Mouse (Mus musculus): ENCODE measurements at regions not wholly inside any gene's neighbourhood (a gene's known extent, or its start where the extent isn't known, plus 50 kb on each side); places are given as distances from the start of the nearest gene placed in this dataset.

DNA sequence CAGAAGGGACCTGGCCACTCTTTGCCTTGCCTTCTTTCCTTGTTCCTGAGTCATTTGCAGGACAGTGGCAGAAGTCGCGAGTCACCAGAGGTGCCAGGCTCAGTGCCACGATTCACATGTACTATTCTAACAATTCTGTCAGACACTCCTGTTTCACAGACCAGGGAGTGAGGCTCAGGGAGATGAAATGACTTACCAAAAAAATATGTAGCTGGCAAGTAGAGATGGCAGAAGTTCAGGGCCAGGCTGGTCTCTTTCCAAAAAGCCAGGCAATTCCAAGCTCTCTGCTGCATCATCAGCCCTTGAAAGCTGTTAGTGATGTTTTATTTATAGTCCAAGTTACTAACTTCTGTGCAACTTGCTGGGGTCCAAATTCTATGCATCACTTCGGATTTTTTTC lies 311.2 kb downstream of the Hace1 start:
- TF ChIP-seq CTCF (conservative IDR thresholded peaks at IDR 0.05 in 1 of 2, IDR thresholded peaks at IDR 0.05 in 1 of 2; ENCODE audit: low read depth in 2 of 2, low read length in 2 of 2) (no peak), ZKSCAN1 (IDR thresholded peaks at IDR 0.05; ENCODE audit: borderline replicate concordance, low read depth, low read length) (no peak), BHLHE40 (IDR thresholded peaks at IDR 0.05; ENCODE audit: low read depth, low read length) (no peak), MAX (IDR thresholded peaks at IDR 0.05; ENCODE audit: low read length) (no peak), POLR2A (IDR thresholded peaks at IDR 0.05; ENCODE audit: low read depth, low read length) (no peak), SMC3 (IDR thresholded peaks at IDR 0.05; ENCODE audit: low read depth, low read length) (no peak), EP300 (IDR thresholded peaks at IDR 0.05; ENCODE audit: low read length) (no peak), RAD21 (IDR thresholded peaks at IDR 0.05; ENCODE audit: low read depth, low read length) (no peak), ETS1 (conservative IDR thresholded peaks at IDR 0.05; ENCODE audit: low read depth, low read length) (no peak), MYC (IDR thresholded peaks at IDR 0.05; ENCODE audit: low read depth, low read length) (no peak), CHD1 (IDR thresholded peaks at IDR 0.05; ENCODE audit: low read depth, low read length) (no peak), HCFC1 (IDR thresholded peaks at IDR 0.05; ENCODE audit: low read depth, low read length) (no peak), E2F4 (IDR thresholded peaks at IDR 0.05; ENCODE audit: insufficient replicate concordance, low read depth, low read length) (no peak), ZC3H11A (IDR thresholded peaks at IDR 0.05; ENCODE audit: low read depth, low read length) (no peak)
